Mouse (Mus musculus) layer of hippocampus, postnatal 14 days (tissue): ENCODE measurements around the gene Sparcl1. TPM values are rescaled to one million over a fixed set of nuclear protein-coding genes. Genes with fewer than 3 reads are reported as not detected.

ENCODE experiments used
- DNase-seq, 2 experiments: peaks; one replicate each; pipeline ENCODE4 v3.0.0; 2021 to 2022; ENCODE audit warnings: low spot score in 2 of 2, mixed read lengths in 1 of 2
- total RNA-seq, 2 experiments: library from RNA; stranded (reverse); gene quantifications; 2 replicates each; pipeline ENCODE4 v1.2.3; 2021

The Sparcl1 gene
- total RNA-seq, 2 experiments from 2014 or later, result 1,351 to 1,429 TPM

DNA sequence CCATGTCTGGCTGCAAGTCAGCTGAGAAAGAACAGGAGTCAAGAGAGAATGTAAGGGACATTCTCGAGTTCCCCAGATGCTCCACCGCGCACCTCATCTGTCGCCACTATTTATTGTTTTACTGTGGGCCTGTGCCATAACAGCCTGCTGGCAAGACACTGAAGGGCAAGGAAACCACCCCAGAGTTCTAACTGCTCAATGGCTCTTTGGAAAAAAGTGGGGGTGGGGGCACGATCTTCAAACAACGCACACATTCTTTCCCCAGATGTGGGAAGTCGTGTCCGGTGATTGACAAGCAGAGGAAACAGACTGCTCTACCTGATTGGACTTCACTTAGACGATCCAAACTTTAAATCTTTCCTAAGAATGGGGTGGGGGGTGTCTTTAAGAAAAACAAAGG is 1.5 kb downstream of the Sparcl1 start:
- DNase-seq, result no peak

DNA sequence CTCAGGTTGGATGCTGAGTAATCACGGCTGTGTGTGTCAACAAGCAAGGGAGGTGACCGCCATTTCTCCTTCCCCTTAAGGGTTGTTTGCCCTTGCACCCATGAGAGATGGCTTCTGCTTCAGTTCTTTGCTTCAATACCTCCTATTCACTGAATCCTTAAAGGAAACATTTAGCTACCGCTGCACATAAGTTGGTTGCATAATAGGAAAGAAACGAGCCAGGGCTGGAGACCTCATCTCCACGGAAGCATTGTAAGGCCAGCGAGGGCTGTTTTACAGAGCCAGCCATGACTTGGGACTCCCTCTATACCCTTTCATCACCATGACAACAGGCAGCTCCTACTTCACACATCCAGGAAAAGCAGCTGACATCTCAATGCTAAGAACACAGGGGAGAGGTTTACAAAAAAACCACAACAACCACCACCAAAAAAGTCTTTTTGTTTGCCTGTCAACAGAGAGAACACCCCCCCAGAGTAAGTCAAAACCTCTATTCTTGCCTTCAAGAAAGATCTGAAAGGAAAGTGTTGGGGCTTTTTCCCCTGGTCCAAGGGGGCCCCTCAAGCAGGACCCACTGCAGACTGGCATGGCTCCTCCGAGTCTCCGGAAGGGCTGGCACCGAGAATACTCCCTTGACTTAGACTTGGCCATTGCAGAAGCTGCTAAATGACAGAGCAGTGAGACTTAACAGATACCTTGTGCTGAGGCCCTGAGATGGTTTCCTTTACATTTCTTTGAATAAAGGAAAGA is 3.2 kb downstream of the Sparcl1 start:
- DNase-seq, result peak; percentile 60 to 78

DNA sequence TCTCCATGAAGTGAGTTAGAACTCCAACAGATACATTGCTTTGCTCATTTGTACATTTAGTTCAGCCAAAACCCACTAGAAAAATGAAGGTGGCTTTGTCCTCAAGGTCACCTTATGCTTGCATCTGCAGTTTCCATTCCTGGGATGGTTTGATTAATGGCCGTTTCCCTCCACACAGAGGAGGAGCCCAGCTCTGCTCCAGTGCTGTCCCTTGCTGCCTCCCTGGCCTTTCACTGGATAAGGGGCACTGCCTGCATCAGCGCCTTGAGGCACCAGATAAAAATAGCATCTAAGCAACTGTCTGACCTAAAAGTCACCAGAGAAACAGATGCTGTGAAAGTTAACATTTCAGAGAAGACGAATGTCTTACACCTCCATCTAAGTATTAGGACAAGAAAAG is 4.0 kb downstream of the Sparcl1 start:
- no peak for DNase-seq

DNA sequence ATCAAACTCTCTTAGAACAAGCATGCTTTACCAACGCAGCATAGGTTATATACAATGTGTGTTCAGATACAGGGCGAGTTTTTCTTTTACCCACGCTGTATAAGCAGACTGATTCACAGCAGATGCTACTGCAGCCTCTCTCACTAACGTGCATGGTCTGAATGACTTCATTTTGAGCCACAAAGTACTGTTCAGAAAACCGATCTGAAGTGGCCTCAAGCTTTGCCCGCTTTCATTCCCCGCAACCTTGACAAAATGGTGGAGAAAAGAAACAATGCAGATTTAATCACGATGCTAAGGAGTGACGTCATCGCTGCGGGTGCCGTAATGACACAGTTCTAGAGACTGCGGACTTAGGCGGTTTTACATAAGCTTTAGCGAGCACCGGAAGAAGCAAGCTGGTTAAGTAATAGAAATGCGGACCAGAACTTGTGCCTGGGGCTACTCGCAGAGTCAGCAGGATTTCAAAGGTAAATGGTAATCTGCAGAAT is 4.6 kb downstream of the Sparcl1 start:
- DNase-seq, result no peak

- DNase-seq, result no peak
Observed at GRCm38 (mm10) chr5:104108127-104108875, 5.2 kb downstream of the Sparcl1 start.

- DNase-seq, result no peak
Observed at GRCm38 (mm10) chr5:104104111-104104510, 9.4 kb downstream of the Sparcl1 start.

GRCm38 (mm10) chr5:104103171-104103570 is 10.4 kb downstream of the Sparcl1 start:
- DNase-seq, result no peak

- DNase-seq, result no peak
Observed at GRCm38 (mm10) chr5:104101678-104102531, 11.6 kb downstream of the Sparcl1 start.

GRCm38 (mm10) chr5:104096078-104096938 is 17.2 kb downstream of the Sparcl1 start:
- DNase-seq, result no peak

DNA sequence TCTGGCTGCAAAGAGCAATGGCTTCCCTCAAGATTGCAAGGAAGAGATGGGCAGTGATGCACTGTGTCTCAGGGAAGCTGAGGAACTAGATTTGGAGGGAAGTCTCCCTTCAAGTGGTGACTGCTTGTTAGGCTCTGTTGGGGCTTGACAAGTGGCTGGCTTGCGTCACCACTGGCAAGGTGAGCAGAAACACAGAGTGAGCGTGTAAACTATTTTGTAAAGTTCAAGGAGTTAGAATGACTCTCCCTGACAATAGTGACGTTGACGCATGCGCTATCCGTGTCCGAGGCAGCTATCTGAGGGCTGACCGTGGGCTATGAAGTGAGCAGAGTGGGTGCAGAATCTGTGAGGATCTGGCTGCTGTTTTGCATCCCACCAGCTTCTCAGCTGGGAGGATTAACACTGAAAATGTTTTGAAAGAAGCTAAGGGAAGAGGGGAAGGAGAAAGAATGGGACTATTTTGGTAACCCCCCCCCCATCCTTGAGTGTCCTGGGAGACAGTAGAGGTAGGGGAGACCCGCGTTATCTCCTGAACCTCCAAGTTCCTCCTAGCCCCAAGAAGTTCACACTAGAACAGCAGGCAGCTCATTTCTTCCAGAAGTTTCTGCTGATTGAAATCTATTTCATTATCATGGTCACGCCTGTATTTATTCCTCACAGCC is 18.0 kb downstream of the Sparcl1 start:
- DNase-seq, result no peak

DNA sequence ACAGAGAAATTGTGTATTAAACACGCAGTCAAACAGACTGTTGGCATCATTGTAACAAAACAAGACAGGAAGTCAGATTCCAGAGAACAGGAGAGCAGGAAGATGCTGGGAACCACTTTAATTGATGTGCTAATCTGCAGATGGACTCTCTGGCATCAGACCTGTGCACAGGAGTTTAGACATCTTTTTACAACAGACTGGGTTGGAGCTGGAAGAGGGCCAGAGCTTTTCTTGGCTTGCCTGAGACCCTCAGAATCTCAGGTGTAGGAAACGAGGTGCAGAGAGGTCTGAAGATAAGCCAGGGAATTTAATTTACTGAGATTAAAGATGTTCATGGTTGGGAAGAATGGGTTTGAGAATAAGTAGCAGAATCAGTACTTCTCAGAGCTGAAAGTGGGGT is 23.8 kb downstream of the Sparcl1 start:
- no peak for DNase-seq

- peak in 1 of 2 experiments; percentile 54 for DNase-seq
Observed at GRCm38 (mm10) chr5:104085366-104085765, 28.2 kb downstream of the Sparcl1 start.

DNA sequence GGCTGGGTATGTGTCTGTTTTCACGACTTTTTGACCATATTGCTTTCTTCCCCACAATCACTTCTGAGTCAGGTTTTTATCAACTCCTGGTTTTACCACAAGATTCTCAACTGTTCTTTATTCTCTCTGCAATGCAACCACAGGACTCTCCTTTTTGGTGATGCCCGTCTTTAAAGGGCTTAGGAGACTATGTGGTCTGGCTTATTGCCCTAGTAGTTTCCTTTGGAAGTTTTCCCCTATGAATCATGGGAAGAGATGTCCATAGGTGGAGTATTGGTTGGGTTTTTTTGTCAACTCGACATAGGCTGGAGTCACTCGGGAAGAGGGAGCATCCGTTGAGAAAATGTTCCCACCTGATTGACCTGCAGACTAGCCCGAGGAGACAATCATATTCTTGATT is 32.8 kb downstream of the Sparcl1 start:
- no peak for DNase-seq

GRCm38 (mm10) chr5:104077508-104077907 is 36.0 kb downstream of the Sparcl1 start, which contains the start of gene Gm17660:
Gm17660 (minus strand) TSS chr5:104077608.
- no peak for DNase-seq

DNA sequence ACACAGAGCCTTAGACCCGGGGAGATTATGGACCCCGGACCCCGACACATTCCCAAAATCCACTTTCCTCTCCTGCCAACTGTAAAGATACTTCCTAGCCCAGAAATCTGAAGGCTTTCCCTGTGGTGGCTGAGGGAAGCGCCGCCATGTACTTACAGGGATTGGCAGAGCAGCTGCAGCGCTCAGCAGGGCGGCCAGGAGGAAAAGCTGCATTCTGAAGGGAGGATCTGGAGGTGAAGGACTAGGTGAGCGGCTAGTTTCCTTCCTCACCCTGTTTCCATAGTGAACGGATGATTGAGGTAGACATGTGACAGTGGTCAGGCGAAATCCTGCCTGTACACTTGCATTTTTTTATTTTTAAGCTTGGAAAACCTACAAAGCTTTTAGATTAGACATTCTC is 37.2 kb downstream of the Sparcl1 start:
- no peak for DNase-seq

- peak in 1 of 2 experiments; percentile 67 for DNase-seq
Observed at GRCm38 (mm10) chr5:104074388-104074787, 39.1 kb downstream of the Sparcl1 start.

- no peak for DNase-seq
Observed at GRCm38 (mm10) chr5:104073602-104074001, 39.9 kb downstream of the Sparcl1 start.

GRCm38 (mm10) chr5:104072272-104072886 is 41.2 kb downstream of the Sparcl1 start:
- no peak for DNase-seq

- DNase-seq, result no peak
Observed at GRCm38 (mm10) chr5:104071048-104071447, 42.5 kb downstream of the Sparcl1 start.
